Mouse (Mus musculus) liver, embryonic 14.5 days (tissue): ENCODE data around the gene Ralgapa2.

Experiments used
- CTCF ChIP-seq: IDR thresholded peaks from 2 replicates; pipeline ENCODE4 v1.5.1; 2016; ENCODE audit warnings: antibody characterized with exemption, low read depth, control low read depth
- EP300 ChIP-seq: IDR thresholded peaks from 2 replicates; pipeline ENCODE4 v1.6.1; 2016; ENCODE audit warnings: antibody characterized with exemption, low read depth

DNA sequence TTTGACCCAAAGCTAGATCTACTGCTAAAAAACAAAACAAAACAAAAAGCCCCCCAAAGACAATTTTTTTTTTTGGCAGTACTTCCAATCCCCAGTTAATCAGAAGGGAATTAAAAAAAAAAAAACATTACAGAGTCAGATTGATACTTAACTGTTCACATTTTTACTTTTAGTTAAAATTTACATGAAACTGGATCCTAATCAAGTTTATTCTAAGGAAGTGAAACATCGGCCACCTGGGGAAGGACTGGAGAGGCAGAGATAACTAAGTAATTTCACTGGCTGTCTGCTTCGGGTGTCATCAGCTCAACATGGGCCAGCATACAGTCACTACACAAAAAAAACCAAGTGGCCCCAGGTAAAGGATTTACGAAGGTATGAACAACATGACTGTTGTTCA, 201.4 kb downstream of the Ralgapa2 start:
- no peak for TF ChIP-seq CTCF
- TF ChIP-seq EP300: no peak
